Mouse (Mus musculus) left cerebral cortex, adult 2 months (tissue): Measurements from ENCODE around the gene Epha5. TPM values are rescaled to one million over a fixed set of nuclear protein-coding genes. Genes with fewer than 3 reads are reported as not detected.

Experiments used
- DNase-seq, 2 experiments: peaks; one replicate each; pipeline ENCODE4 v3.0.0; 2021 to 2022; ENCODE audit warnings: low spot score in 2 of 2, mixed read lengths in 1 of 2; ENCODE audit errors: extremely low spot score in 1 of 2
- H3K27ac ChIP-seq: fragments of 200-600 bp; 2 replicates; pipeline ENCODE4 v1.8.1; 2022
- H3K4me3 ChIP-seq: fragments of 200-600 bp; 2 replicates; pipeline ENCODE4 v1.8.1; 2022
- CTCF ChIP-seq: fragments of 200-600 bp; IDR thresholded peaks from 2 replicates; pipeline ENCODE4 v1.8.1; 2022; ENCODE audit warnings: antibody characterized with exemption, mild to moderate bottlenecking, moderate library complexity
- intact Hi-C: fragments of 180-260 bp; cut with DNase I; formaldehyde crosslinking; loops from one replicate; pipeline ENCODE4 v1.15.1; 2025
- total RNA-seq, 2 experiments: library from RNA; stranded (reverse); gene quantifications; 2 replicates each; pipeline ENCODE4 v1.2.3; 2021

The Epha5 gene
- total RNA-seq, 2 experiments from 2014 or later: 100.0 to 103 TPM

- DNase-seq: no peak
- no peak for TF ChIP-seq CTCF
- intact Hi-C loops: loop anchor here (10.0 kb wide), 1 partner anchor 319 kb away; the partner anchor contains the start of gene Epha5
Measured at GRCm38 (mm10) chr5:84095947-84096346, 321.2 kb downstream of the Epha5 start.

GRCm38 (mm10) chr5:84081321-84081720, 335.9 kb downstream of the Epha5 start:
- intact Hi-C loops: no loop called here
- no peak for DNase-seq
- Histone ChIP-seq H3K4me3 (no peak overlapping the region), H3K27ac (no peak overlapping the region)
- TF ChIP-seq CTCF: no peak

More at GRCm38 (mm10) chr5:84095947-84096346, 321.2 kb downstream of the Epha5 start:
- no peak overlapping the region for H3K27ac ChIP-seq
- H3K4me3 ChIP-seq: no peak overlapping the region

- H3K27ac ChIP-seq: no peak overlapping the region
- intact Hi-C loops: no loop called here
- TF ChIP-seq CTCF: no peak
- DNase-seq: no peak
- H3K4me3 ChIP-seq: no peak overlapping the region
Measured at GRCm38 (mm10) chr5:84070976-84071375, 346.2 kb downstream of the Epha5 start.

- intact Hi-C loops: no loop called here
- no peak for DNase-seq
- no peak overlapping the region for H3K4me3 ChIP-seq
- TF ChIP-seq CTCF: no peak
- H3K27ac ChIP-seq: no peak overlapping the region
Measured at GRCm38 (mm10) chr5:84053880-84054279, 363.3 kb downstream of the Epha5 start.

GRCm38 (mm10) chr5:84037250-84037963, 379.8 kb downstream of the Epha5 start:
- no peak for DNase-seq
- H3K4me3 ChIP-seq: no peak overlapping the region
- intact Hi-C loops: no loop called here
- no peak for TF ChIP-seq CTCF
- H3K27ac ChIP-seq: no peak overlapping the region
